Mouse (Mus musculus) urinary bladder, adult 2 months (tissue): ENCODE measurements around the gene Rps6ka1. TPM values are rescaled to one million over a fixed set of nuclear protein-coding genes. Genes with fewer than 3 reads are reported as not detected.
A peak's percentile ranks its signal among the peaks of the same experiment; 100 is the strongest.
"Not testable (repeated sequence)": the region's sequence is repeated elsewhere in the genome, so short reads cannot be mapped to it uniquely, and the experiment has no call there.

Experiments used
- DNase-seq: peaks from one replicate; pipeline ENCODE4 v3.0.0; 2022; ENCODE audit warnings: low spot score
- polyA plus RNA-seq: library from polyadenylated mRNA; depleted of rRNA; stranded (reverse); fragments of >200 nt; gene quantifications from 2 replicates; pipeline ENCODE4 v1.2.3, GENCODE M21; 2012; rRNA removed

Gene Rps6ka1
- 15.9 and 17.9 TPM in 2 replicates for polyA plus RNA-seq

DNA sequence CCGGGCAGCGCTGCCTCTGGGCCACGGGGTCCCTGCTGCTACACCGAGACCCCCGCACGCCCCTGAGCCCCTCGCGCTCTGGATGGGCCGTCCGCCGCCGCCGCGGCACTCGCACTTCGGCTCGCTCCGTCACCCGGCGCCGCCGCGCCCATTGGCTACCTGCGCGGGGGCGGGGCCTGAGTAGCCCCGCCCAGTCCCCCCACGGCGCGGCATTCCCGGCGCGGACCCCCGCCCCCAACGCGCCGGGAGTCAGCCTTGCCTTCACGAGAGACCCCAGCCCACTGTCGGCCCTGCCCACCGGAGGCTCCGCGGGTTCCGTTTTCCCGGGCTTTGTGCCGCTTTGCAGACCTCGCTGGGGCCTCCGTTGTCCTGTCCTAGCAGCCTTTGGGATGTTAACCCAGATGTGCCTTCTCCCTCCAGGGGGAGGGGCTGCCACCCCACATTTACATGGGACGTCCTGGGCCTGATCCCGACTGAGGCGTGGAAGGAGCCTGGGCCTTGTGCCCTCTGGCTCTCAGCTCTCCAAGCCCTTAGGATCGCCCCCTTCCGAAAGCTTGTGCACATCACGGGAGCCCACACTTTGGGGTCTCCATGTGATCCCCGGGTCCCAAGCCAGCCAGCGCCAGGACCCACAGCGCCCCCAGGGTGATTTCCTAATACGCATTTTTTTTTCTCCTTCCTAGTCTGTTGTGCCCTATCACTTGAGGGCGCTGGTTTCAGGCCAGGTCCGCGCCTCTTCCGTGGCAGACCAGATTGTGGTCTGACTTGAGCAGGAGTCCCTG is at the start of gene Rps6ka1:
Gene Rps6ka1 (minus strand): TSS at position 126 of the 782 bp plus-strand sequence.
- peak; percentile 65 for DNase-seq

DNA sequence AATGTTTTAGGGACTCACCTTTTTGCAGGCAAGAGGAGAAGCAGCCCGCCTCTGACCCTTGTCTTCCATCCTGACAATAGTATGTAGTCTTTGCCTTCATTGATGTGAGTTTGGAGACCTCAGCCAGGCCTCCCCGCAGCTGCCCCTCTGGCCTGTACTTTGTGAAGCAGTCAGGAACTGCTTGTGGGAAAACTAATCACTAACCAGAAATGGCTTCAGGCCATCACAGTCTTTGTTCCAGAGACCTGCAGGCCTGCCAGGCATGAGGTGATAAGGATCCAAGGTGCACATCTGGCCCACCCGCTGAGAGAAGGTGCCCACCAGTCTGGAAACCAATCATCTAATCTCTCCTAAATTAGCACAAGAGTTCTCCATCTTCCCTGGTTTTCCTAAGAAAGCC is 44.2 kb upstream of the Rps6ka1 start:
- no peak for DNase-seq

DNA sequence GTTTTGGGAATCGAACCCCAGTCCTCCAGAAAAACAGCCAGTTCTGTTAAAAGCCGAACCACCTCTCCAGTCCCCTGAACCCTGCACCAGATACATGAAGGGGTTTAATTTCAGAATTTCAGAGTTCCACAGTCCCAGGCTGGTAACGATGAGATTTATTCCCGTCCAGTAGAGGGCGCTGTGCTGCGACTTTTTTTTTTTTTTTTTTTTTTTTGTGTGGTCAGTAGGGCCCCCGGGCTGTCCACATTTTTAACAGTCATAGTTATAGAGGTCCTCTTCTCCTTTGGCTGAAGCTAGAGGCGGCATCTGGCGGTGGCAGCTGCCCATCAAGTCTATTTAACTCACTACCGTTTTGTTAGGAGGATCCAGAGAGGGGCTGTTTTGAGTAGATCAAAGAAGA is 43.8 kb upstream of the Rps6ka1 start:
- no peak for DNase-seq

DNA sequence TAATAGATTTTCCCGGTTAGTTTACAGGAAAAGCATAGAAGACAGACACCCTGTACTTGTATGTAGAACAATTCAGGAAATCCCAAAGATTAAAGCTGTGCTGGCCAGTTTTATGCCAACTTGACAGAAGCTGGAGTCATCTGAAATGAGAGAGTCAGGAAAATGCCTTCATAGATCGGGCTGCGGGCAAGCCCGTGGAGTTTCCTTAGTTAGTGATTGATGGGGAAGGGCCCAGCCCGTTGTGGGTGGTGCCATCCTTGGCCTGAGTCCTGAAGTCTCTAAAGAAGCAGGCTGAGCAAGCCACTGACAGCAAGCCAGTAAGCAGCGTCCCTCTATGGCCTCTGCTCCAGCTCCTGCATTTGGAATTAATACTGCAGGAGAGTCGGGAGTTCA is 41.7 kb upstream of the Rps6ka1 start:
- DNase-seq, result no peak

DNA sequence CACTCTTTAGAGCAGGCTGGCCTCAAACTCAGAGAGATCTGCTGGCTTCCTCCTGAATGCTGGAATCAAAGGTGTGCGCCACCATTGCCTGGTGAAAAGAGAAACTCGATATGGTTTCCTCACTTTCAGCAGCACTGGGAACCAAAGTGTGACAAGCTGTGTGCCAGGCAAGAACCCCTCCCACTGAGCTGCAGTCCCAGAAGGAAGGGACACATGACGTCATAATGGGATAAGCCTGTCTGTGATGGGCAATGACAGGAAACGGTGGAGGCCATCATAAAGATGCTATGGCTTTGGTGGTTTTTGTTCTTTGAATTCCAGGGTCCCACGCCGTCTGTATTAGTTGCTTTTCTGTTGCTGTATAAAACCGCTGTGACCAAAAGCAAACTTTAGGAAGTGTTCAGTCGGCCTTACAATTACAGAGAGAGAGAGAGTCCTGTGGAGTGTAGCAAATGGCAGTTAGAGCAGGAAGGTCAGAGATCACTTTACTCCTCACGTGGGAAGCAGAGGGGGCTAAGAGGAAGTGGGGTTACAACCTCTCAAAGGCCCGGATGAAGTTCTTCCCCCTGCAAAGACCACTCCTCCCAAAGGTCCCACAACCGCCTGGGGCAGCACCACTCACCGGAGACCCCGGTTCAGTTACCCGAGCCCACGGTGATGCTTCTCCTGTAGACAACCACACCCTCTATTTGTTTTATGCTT is 41.1 kb upstream of the Rps6ka1 start:
- no peak for DNase-seq

DNA sequence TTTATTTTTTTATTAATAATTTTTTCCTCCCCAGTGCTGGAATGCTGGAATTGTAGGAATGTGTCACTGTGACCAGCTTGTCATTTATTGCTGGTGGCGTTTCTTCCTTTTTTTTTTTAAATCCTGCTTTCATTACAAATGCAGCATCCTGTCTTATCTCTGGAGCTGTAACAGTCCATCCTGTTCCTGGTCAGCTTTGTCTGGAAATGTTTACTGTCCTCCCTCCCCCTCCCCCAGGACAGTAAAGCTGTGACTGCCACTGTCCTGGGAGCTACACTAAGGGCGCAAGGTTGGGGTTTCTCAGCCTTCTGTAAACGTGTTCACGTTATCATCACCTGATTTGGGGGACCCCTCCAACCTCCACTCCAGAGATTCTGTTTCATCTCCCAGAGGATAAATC is 37.6 kb upstream of the Rps6ka1 start:
- DNase-seq, result no peak

DNA sequence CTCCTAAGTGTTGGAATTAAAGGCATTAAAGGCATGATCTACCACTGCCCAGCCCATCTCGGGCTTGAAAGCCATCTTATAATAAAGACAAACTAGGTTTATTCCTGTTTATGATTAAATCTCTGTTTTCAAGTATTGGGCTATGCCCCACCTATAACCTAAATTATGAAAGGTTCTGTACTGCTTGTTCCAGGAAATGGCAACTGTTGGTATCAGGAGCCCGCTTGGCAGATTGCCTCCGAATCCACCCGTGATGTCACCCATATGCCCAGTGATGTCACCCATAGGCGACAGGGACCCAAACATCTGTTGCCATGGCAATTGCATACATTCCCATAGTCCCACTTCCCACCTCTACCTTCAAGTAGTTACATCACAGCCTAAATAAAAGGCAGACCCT is 36.1 kb upstream of the Rps6ka1 start:
- no peak for DNase-seq

DNA sequence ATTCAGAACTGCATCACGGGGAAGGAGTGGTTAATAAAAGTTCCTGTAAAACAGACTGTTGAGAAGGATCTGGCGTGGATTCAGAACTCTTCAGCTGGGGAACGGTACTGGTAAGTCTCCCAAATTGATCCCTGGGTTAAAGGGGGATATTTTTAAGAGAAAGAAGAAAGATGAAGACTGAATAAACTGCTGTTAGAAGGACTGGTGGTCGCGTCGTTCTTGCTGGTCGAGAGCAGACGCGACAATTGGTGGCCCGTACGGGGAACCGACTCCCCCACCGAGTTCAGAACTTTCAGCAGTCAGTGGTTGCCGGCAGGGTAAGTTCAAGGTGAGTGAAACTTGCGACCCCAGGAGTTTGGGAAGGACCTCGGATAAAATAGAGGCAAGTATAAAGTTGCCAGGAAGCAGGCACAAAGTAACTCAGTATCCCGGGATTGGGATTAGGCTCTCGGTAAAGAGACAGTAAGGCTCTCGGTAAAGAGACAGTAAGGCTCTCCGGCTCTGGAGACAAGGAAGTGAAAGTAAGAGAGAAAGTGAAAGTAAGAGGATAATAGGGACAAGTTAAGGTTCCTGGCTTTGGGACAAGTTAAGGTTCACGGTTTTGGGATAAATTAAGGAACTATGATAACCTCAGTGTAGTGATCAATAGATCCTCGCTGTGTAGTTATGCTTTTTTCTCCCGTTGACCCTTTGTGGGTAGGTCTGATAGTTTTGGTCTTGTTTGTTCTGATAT is 30.7 kb upstream of the Rps6ka1 start:
- DNase-seq, result not testable (repeated sequence)

DNA sequence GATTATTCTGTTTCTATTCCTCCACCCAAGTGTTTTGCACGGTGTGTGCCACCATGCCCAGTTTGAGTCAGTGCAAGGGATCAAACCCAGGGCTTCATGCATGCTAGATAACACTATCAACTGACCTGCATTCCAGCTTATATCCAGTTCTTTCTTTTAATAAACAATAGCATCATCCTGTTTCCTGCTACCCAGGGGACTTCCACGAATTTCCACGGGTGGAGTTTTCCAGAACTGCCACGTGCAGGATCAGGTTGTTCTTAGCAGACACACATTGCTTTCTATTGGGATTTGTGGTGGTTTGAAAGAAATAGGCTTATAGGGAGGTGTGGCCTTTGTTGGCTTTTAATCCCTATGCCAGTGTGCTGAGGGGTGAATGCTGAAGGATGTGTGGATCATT is 24.4 kb upstream of the Rps6ka1 start:
- DNase-seq, result no peak

DNA sequence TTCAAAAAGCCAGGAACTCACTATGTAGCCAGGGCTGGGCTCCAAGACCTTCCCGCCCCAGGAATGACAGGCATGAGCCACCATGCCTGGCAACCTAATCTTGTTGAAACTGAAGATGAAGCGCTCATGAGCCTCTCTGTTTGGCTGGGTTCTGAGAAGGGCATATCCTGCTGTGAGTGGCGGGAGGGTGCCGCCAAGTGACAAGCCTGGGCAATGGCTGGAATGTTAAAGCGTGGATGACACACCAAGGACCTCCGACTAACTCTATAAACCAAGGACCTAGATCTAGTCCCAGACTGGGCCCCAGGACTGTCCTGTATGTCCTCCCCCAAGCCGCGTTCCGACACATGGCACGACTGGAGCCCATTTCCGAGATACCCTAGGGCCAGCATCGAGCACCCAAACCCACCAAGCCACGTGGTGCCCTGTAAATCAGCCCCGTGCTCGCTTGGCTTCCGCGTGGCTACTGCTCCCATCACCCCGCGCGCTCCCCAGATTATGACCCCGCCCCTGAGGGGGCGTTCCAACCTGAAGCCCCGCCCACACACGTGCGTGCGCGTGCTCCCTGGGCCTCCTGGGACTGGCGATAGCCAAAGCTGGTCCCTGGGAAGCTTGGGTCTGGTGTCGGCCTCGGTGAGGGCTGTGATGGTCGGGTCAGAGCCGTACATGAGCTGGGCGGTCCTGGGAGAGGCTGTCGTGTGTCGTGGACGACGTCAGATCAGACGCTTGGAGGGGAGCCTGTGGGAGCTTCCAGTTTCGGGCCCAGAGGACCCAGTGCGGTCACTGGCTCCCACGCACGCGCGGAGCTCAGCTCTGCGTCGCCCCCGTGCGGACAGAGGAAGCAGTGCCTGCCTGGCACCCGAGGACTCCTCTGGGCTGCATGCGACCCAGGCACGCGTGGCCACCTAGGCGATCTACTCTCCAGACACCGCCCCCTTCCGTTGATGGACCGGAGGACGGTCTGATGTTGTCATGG is 22.9 kb upstream of the Rps6ka1 start:
- DNase-seq, result peak; percentile 95

DNA sequence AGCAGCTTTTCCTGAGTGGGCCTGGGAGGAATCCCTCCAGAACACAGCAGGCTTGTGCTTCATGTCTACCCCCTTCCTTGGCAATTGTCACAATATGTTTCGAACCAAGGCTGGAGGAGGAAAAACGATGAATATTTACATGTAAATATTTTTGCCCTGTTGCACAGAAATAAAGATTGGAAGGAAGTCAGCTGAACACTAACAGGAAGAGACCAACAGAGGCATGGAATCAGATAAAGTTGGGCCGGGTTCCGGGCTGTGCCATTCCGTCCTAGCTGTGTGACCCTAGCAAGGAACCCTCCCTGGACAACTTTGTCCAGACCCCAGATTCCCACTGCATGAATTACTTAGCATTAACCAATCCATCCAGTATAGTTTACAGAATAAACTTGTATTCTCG is 20.5 kb upstream of the Rps6ka1 start:
- no peak for DNase-seq

DNA sequence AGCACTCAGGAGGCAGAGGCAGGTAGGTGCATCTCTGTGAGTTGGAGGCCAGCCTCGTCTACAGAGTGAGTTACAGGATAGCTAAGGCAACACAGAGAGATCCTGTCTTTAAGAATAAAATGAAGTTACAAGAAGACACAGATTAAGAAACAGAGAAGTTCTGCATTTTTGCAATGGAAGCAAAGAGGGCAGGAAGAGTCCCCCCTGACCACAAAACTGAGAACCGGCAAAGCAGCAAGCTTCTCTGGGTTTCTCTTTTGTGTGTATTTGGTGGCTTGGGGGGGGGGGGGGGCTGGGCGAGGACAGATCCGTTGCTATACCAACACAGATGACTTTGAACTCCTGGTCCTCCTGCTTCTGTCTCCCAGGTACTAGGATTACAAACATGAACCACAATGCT is 19.5 kb upstream of the Rps6ka1 start:
- DNase-seq, result no peak

DNA sequence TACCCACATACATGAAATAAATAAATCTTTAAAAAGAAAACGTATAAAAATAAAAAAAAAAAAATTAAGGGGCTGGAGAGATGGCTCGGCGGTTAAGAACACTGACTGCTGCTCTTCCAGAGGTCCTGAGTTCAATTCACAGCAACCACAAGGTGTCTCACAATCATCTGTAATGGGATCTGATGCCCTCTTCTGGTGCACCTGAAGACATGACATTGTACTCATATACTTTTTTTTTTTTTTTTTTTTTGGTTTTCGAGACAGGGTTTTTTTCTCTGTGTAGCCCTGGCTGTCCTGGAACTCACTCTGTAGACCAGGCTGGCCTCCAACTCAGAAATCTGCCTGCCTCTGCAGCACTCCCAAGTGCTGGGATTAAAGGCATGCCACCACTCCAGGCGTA is 18.7 kb upstream of the Rps6ka1 start:
- not testable (repeated sequence) for DNase-seq

DNA sequence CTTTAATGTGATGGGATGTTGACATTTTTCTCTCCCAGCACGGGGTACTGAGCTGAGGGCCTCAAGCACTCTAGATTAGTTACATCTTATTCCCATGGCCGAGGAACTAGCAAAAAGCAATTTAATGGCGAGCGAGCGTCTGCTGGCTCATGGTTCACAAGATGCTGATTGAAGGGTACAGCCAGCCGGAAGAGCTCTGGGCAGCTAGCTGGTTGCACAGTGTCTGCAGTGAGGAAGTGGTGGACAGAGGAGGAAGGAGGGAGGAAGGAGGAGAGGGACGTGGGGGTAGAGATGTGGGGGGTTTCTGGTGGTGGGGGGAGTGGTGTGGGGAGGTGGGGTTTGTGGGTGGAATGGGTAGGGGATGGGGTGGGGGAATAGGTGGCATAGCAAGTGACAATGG is 17.6 kb upstream of the Rps6ka1 start:
- DNase-seq, result no peak

DNA sequence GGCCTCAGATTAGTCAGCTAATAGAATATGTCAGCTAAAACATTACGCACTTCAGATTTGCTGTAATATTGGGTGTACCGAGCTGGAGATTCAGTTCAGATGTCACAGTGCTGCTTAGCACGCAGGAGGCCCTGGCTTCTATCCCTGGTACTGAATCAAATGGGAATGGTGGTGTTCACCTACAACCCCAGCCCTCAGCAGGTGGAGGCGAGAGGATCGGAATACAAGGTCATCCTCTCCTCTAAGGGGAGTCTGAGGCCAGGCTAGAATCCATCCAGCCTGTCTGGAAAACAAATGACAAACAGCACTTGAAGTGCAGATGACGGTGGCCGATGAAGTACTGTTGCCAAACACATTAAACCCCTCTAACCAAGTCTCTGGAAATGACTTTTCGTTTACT is 16.7 kb upstream of the Rps6ka1 start:
- DNase-seq, result no peak

DNA sequence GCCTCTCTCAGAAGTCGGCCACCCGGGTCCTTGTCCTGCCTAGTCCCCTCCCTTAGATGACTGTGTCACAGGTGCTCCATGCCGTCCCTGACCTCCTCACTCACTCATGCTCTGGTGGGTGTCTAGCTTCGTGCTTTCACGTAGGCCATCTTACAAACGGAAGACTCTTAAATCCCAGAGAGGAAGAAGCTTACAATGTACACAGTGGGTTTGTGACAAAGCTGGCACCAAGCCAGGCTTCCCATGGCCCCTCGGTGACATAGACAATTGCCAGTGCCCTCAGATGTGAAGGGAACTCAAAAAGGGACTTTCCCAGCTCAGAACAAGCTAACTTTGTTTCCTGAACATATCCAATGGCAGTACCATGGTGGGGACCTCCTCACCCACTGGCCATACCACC is 15.8 kb upstream of the Rps6ka1 start:
- DNase-seq, result no peak

DNA sequence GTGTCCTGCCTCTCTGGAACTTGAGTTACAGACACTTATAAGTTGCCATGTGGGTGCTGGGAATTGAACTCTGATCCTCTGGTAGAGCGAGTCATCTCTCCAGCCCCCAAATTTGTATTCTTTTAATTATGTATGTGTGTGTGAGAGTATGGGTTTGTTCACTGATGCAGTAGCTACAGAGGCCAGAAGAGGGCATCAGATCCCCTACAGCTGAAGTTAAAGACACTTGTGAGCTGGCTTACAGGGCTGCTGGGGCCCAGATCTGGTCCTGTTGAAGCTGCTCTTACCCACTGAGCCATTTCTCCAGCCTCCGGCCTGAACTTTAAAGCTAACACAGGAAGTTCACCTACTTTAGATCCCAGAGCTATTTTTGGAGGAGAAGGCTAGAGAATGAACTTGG is 14.9 kb upstream of the Rps6ka1 start:
- no peak for DNase-seq

DNA sequence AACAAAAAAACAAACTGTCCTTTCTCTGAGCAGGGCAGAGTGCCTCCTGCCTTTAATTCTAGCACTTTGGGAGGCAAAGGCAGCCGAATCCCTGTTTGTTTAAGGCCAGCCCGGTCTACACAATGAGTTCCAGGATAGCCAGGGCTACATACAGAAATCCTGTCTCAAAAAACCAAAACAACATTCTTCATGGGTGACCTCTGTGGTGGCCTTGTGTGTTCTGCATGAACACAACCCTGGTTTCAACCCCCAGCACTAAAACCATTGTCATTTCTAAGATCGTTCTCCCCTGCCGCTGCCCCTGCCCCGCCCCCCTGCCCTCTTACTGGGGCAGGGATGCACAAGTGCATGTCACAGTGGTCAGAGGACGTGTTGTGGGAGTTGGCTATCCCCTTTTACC is 13.3 kb upstream of the Rps6ka1 start:
- DNase-seq, result no peak

DNA sequence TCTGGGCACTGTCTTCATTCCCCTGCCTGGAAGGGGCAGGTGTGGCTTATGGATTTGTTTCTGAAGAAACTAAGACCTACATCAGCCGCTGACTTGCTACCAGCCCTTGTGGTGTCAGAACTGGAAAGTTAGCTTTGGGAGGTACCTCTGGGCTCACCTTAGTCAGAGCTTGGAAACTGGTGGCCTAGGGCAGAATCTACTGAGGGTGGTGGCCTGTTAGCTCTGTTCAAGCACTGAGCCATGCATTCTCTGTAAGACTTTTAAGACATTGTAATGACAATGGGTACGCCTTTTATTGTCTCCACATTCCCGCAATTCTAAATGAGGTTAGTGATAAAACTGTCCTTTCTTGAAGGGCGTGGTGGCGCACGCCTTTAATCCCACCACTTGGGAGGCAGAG is 12.8 kb upstream of the Rps6ka1 start:
- no peak for DNase-seq

DNA sequence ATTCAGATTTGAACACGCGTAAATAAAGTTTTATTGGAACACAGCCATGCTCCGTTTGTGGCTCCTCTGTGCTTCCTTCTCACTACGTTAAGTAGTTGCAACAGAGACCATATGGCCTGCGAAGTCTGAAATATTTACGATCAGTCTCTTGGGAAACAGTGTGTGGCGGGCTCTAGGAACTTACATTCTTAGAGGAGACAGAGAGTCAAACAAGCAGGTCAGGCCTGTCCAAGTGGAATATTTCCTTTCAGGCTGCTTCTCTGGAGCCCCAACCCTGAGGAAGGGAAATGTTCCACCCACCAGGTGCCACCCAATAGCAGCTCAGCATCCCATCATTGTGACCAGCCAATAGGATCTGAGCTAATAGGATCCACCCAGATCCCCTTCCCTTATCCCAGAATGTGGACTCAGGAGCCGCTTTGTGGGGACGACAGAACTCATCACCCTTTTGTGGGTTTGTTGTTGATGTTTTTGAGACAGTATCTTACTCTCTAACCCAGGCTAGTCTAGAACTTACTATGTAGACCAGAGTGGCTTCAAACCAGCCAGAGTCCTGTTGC is 11.7 kb upstream of the Rps6ka1 start:
- DNase-seq, result no peak

DNA sequence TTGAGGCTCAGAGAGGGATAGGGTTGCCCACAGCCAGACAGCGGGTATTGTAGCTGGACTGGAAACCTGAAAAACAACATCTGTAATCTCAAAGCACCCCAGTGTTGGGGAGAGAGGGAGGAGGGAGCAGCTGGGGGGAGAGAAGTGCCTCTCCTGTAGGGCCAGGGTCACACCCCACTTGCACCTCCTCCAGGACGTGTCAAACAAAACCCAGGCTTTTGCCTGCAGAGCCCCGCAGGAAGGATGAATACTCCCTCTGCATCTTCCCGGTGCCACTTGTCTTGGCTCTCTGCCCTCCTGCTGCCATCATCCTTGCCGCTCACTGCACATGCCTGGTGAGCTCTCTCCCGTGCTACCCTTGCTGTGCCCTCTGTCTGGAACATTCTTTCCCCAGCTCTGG is 10.6 kb upstream of the Rps6ka1 start:
- DNase-seq, result no peak
